Mouse (Mus musculus) neural tube, embryonic 11.5 days (tissue): Measurements from ENCODE around the gene Relt. TPM values are rescaled to one million over a fixed set of nuclear protein-coding genes. Genes with fewer than 3 reads are reported as not detected.

Experiments used
- ATAC-seq: fragments of 200-750 bp; cut with Nextera tagmentation; 2 replicates; pipeline ENCODE4 v1.8.0; 2017; ENCODE audit warnings: moderate number of reproducible peaks, mild to moderate bottlenecking, moderate TSS enrichment, moderate library complexity; ENCODE audit not compliant: insufficient read depth, low FRiP score, low TSS enrichment
- DNase-seq: peaks from one replicate; pipeline ENCODE4 v3.0.0-alpha.2; 2015; ENCODE audit warnings: low spot score
- H3K27ac ChIP-seq: fragments of 300-500 bp; sonication (generic); 2 replicates; pipeline ENCODE4 v1.5.1; 2014; ENCODE audit warnings: low read depth, mild to moderate bottlenecking, low read length
- H3K27me3 ChIP-seq: fragments of 300-500 bp; sonication (generic); 2 replicates; pipeline ENCODE4 v1.6.1; 2014; ENCODE audit warnings: mild to moderate bottlenecking, low read length, mixed read lengths; ENCODE audit not compliant: control insufficient read depth, insufficient read depth
- H3K36me3 ChIP-seq: fragments of 300-500 bp; sonication (generic); 2 replicates; pipeline ENCODE4 v1.6.1; 2014; ENCODE audit warnings: mild to moderate bottlenecking, low read length, moderate library complexity, mixed read lengths; ENCODE audit not compliant: control insufficient read depth, insufficient read depth
- H3K4me1 ChIP-seq: fragments of 300-500 bp; sonication (generic); 2 replicates; pipeline ENCODE4 v1.6.1; 2014; ENCODE audit warnings: low read length, mixed read lengths; ENCODE audit not compliant: control insufficient read depth, insufficient read depth
- H3K4me2 ChIP-seq: fragments of 300-500 bp; sonication (generic); 2 replicates; pipeline ENCODE4 v1.6.1; 2014; ENCODE audit warnings: low read depth, mild to moderate bottlenecking, moderate library complexity
- H3K4me3 ChIP-seq: fragments of 300-500 bp; sonication (generic); 2 replicates; pipeline ENCODE4 v1.5.1; 2014; ENCODE audit warnings: low read depth, low read length
- H3K9ac ChIP-seq: fragments of 300-500 bp; sonication (generic); 2 replicates; pipeline ENCODE4 v1.6.1; 2014; ENCODE audit warnings: mild to moderate bottlenecking, low read length
- H3K9me3 ChIP-seq: fragments of 300-500 bp; sonication (generic); 2 replicates; pipeline ENCODE4 v1.6.1; 2016; ENCODE audit warnings: low read length; ENCODE audit not compliant: control insufficient read depth
- WGBS: fragments of 180-500 bp; shearing (Covaris S2); extraction: QIAGEN DNeasy Blood & Tissue Kit; methylation state at CpG from one replicate; pipeline ENCODE4 v1.1.7; 2014; 5-methylcytosine and 5-hydroxymethylcytosine counted together
- polyA plus RNA-seq: library from polyadenylated mRNA; unstranded; fragments of >200 nt; fragmentation: Nextera tagmentation; extraction: Ambion mirVana; gene quantifications from 2 replicates; pipeline ENCODE4 v1.2.1, GENCODE M21; 2014

The Relt gene
- 2.6 and 3.9 TPM in 2 replicates for polyA plus RNA-seq

DNA sequence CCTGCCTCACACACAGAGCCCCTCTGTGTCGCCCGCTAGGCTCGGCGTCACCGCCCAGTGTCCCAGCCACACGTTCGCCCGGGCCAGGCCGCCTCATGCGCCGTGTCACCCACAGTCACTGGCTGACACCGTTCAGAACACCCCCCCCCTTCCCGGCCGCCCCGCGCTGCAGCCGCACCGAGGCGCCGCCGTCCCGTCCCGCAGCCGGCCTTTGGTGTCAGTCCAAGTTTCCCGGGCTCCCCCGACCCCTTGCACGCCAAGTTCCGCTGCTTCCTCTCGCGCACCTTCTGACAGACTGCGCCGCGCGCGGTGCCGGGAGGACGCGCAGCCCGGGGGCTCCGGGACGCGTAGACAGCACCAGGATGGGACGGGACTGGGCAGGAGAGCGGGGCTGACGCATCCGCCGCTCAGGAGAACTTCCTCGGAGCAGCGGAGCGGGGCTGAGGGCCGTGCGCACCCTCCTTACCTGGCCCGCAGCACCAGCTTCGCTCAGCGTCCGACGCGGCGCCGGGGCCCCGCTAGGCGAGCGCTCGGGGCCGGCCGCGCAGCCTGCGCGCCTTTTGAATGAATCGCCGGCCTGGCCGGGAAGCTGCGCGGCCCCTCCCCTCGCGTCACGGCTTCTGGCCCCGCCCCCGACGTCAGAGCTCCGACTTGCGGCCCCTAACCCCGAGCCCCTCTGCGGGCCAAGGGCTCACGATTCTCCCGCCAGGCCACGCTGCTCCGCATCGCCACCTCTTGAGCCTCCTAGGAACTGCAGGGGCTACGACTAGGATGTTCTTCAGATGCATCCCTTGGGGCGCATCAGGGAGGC, at the start of gene Relt:
Relt (minus strand) TSS at position 619 of the 811 bp plus-strand sequence.
- no peaks in the 10 kb centered on the region for H3K9me3 ChIP-seq
- 1% methylated on average over 73 of the region's 91 CpGs for WGBS

GRCm38 (mm10) chr7:100911791-100912190, 48.5 kb upstream of the Relt start:
- H3K9me3 ChIP-seq = no peaks in the 10 kb centered on the region
- 48% methylated on average over 9 of the region's 9 CpGs for WGBS
- H3K9ac ChIP-seq = no peak overlapping the region
- no peak overlapping the region for H3K4me2 ChIP-seq
- H3K4me3 ChIP-seq = no peak overlapping the region
- H3K27ac ChIP-seq = peak overlapping the region; percentile 35; the same call in 1 of the 2 replicates
- H3K4me1 ChIP-seq = peaks cover 21% of the 10 kb centered on the region
- DNase-seq (no peak), ATAC-seq (no peak)
- no peaks in the 10 kb centered on the region for H3K27me3 ChIP-seq
- H3K36me3 ChIP-seq = peaks cover 9% of the 10 kb centered on the region; the same call in 1 of the 2 replicates

More for the DNA sequence above, at the start of gene Relt:
- Histone ChIP-seq H3K4me1 (peaks cover 8% of the 10 kb centered on the region), H3K36me3 (no peaks in the 10 kb centered on the region), H3K4me3 (peak within 1 kb of the TSS; percentile 67), H3K27ac (peak within 1 kb of the TSS; percentile 77; the same call in 1 of the 2 replicates), H3K9ac (peak within 1 kb of the TSS; percentile 78), H3K4me2 (peak within 1 kb of the TSS; percentile 98), H3K27me3 (no peaks in the 10 kb centered on the region)
- ATAC-seq = peak; percentile 89
- peak; percentile 99 for DNase-seq

DNA sequence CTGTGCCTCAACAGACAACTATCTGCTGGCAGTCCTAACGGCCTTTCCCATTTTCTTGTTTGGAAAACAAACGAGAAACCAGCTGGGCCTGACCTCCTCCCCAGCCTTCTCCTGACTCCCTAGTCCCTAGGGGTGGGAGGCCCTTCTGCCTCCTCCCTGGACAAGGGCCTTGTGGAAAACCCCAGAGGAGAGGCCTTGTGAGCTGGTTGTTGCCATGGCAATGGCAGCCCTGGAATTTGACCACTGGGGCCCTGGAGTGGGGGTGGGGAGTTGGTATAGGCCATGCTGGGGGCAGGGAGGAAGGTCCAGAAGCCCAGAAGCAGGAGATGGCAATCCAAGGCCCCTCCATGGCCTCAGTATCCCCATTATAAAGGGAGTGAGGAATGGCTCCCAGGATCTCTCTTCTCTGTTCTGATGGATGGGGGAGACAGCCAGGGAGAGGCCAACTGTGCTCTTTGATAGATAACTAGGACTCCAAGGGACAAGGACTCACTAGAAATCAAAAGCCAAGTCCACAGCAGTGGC, 48.1 kb upstream of the Relt start:
- ATAC-seq (no peak), DNase-seq (peak; percentile 69)
- H3K9me3 ChIP-seq = no peaks in the 10 kb centered on the region
- peaks cover 21% of the 10 kb centered on the region for H3K4me1 ChIP-seq
- H3K27ac ChIP-seq = peak overlapping the region; percentile 35; the same call in 1 of the 2 replicates
- no peaks in the 10 kb centered on the region for H3K27me3 ChIP-seq
- H3K4me2 ChIP-seq = no peak overlapping the region
- H3K36me3 ChIP-seq = peaks cover 6% of the 10 kb centered on the region; the same call in 1 of the 2 replicates
- H3K9ac ChIP-seq = 0 out of 2 replicates have a peak overlapping the region, but pooled peaks have one; percentile 23
- no peak overlapping the region for H3K4me3 ChIP-seq
- 2% methylated on average over 2 of the region's 2 CpGs for WGBS

- Histone ChIP-seq H3K9ac (no peak overlapping the region), H3K4me3 (no peak overlapping the region), H3K4me1 (peaks cover 21% of the 10 kb centered on the region), H3K27ac (no peak overlapping the region), H3K36me3 (no peaks in the 10 kb centered on the region), H3K4me2 (no peak overlapping the region), H3K9me3 (no peaks in the 10 kb centered on the region), H3K27me3 (no peaks in the 10 kb centered on the region)
- DNase-seq = no peak
- ATAC-seq = no peak
- 46% methylated on average over 8 of the region's 8 CpGs for WGBS
These were observed 45.3 kb upstream of the Relt start for GRCm38 (mm10) chr7:100908567-100908966.

GRCm38 (mm10) chr7:100908061-100908460, 44.8 kb upstream of the Relt start:
- no peak for DNase-seq
- Histone ChIP-seq H3K9me3 (no peaks in the 10 kb centered on the region), H3K4me3 (no peak overlapping the region), H3K27me3 (no peaks in the 10 kb centered on the region), H3K27ac (no peak overlapping the region), H3K9ac (no peak overlapping the region), H3K4me2 (no peak overlapping the region), H3K4me1 (peaks cover 21% of the 10 kb centered on the region), H3K36me3 (no peaks in the 10 kb centered on the region)
- no peak for ATAC-seq
- 67% methylated on average over 8 of the region's 8 CpGs for WGBS

GRCm38 (mm10) chr7:100907231-100907630, 44.0 kb upstream of the Relt start:
- 0% methylated on average over 1 of the region's 1 CpGs for WGBS
- Histone ChIP-seq H3K36me3 (no peaks in the 10 kb centered on the region), H3K9me3 (no peaks in the 10 kb centered on the region), H3K27ac (no peak overlapping the region), H3K27me3 (no peaks in the 10 kb centered on the region), H3K4me1 (peaks cover 19% of the 10 kb centered on the region), H3K9ac (no peak overlapping the region), H3K4me3 (no peak overlapping the region), H3K4me2 (no peak overlapping the region)
- ATAC-seq (no peak), DNase-seq (peak; percentile 77)

DNA sequence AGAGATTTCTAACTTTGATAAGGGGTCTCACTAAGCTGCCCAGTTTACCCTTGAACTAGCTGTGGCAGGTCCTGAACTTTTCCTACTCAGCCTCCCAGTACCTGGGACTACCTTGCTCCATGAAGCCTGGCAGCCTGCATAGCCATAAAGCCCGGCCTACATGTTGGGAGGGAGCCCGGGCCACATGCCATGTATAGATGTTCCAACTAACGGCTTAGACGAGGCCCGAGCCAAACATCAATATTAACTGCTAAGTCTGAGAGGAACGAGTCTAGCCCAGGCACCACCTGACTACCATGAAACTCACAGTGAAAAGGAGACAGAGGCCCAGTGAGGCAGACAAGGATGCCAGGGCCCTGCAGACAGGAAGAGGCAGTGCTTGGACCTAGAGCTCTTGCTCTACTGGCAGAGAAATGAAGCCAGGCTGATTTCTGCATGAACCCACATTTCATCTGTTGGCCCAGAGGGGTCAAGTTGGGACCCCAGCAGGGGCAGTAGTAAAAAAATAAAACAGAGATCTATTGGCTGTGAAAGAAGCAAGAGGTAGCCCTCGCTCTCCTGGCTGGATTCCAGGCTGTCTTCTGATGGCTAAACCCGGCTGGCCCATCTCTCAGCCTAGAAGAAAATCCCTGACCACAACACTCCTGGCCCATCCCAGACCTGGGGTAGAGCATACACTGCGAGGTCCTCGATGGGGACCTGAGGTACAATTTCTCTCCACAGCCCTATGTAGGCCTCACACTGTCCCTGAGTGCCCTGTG, 43.0 kb upstream of the Relt start:
- DNase-seq (no peak), ATAC-seq (no peak)
- 91% methylated on average over 10 of the region's 10 CpGs for WGBS

GRCm38 (mm10) chr7:100905037-100905436, 41.8 kb upstream of the Relt start:
- H3K27ac ChIP-seq = no peak overlapping the region
- H3K9ac ChIP-seq = no peak overlapping the region
- peaks cover 7% of the 10 kb centered on the region; the same call in 1 of the 2 replicates for H3K4me1 ChIP-seq
- H3K36me3 ChIP-seq = no peaks in the 10 kb centered on the region
- DNase-seq (no peak), ATAC-seq (no peak)
- no peak overlapping the region for H3K4me2 ChIP-seq
- no peaks in the 10 kb centered on the region for H3K9me3 ChIP-seq
- no peak overlapping the region for H3K4me3 ChIP-seq
- no peaks in the 10 kb centered on the region for H3K27me3 ChIP-seq
- WGBS = 90% methylated on average over 7 of the region's 7 CpGs

More for the DNA sequence above, 43.0 kb upstream of the Relt start:
- Histone ChIP-seq H3K27ac (no peak overlapping the region), H3K4me2 (no peak overlapping the region), H3K4me3 (no peak overlapping the region), H3K36me3 (no peaks in the 10 kb centered on the region), H3K4me1 (peaks cover 13% of the 10 kb centered on the region), H3K9ac (no peak overlapping the region), H3K27me3 (no peaks in the 10 kb centered on the region), H3K9me3 (no peaks in the 10 kb centered on the region)
